Mouse (Mus musculus) kidney, adult 11 months (tissue): ENCODE data around the gene Rhobtb3.
"Not testable (repeated sequence)": the region's sequence is repeated elsewhere in the genome, so short reads cannot be mapped to it uniquely, and the experiment has no call there.

Experiments
- DNase-seq: peaks from one replicate; pipeline ENCODE4 v3.0.0; 2022

The Rhobtb3 gene

DNA sequence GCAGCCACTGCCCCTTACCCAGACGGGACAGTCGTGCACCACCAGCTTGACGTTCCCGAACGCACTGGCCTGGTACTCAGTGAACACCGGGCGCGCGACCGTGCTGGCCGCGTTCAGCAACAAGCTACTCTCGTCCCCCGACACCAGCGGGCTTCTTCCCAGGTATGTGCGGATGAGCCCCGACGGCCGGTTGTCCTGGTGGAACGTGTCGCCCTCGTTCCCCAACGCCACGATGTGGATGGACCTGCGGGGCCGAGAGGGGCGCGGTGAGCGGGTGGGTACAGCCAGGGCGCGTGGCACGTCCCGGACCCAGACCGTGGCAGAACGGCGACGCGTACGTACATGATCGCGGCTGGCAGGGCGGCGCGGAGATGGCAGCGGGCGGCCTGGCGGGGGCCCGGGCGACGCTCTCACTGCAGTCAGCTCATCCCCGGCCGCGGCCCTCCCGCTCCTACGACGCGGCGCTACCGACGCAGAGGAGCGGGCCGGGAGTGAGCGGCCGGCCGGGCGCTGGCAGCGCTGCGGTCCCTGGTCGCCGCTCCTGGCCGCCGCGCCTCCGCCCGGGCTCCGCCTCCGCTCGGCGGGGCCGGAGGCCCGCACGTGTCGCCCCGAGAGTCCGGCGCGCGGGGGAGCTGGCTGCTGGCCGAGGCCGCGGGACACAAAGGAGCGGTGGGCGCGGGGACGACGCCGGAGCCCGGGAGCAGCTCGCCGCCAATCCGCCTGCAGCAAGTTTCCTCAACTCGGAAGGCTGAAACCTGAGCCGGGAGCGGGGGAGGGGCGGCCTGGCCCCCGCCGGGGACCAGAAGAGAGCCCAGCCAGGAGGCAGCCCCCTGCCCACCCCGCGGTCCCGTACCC is at the start of gene Rhobtb3:
Gene Rhobtb3 (minus strand): TSS at position 737 of the 855 bp plus-strand sequence.
- DNase-seq = peak; percentile 53

DNA sequence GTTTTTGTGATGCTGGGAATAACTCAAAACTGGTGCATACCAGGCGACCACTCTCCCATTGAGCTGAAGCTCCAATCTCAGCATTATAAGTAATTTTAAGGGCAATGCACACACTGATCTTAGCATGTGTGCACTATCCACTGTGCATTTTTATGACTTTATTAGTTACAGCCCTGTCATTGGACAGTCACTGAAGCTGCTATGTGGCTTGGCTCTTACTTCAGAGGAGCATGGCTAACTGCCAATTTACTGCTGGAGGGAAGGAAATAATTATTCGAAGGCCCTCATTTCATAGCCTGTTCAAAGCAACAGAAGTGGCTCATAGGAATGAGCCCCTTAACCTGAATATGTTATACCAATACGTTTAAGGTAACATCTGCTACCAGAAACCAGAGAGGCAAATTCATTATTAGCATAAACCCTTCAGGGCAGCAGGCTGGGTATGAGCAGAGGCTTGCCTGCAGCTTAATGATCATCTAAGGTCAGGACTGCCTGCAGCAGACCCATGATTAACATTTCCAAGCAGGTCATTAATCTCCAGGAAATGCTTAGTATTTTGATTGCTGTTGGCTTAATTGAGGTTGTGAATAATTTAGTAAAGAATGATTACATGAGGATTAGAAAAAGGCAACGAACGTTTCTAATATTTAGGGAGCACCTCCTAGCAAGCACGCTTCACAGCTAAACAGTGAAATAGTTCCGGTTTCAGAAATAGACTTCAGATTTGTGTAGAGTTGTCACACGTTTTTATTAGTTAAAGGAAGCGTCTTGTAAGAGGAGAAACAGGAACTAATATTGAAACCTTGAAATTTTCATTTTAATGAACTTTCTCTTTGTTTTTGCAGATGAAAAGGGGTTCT is 48.7 kb upstream of the Rhobtb3 start:
- peak; percentile 52 for DNase-seq

DNA sequence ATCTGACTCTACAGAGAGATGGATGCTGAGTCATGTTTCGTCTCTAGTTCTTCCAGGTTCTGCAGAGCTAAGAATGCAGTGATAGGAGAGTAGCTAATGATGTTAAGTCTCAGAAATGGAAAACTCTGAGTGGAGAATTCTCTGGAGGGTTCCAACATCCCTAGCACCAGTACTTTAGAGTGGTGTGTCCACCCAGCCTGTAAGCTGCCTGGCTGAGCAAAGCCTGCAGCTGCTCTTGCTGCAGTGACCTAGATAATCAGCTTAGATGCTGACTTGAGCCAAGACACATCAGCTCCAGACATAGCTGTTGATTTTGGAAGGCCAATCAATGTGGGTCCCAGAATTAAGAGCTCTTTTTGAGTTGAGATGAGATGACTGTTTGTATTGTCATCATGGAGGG is 44.4 kb upstream of the Rhobtb3 start:
- no peak for DNase-seq

- no peak for DNase-seq
Measured at GRCm38 (mm10) chr13:75981901-75982300, 38.2 kb upstream of the Rhobtb3 start.

DNA sequence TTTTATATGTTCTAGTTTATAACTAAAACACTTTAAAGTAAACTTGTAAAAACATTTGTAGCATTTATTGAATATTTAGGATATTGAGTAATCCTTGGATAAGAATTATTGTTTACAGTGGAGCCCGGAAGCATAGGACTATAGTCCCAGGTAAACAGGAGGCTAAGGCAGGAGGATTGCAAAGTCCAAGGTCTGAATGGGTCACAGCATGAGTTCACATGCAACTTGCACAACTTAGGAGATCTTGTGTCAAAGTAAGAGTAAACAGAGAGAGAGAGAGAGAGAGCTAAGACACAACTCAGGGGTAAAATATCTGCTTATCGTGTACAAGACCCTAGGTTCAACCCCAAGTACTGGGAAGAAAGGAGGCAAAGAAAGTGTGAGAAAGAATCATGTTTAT is 32.9 kb upstream of the Rhobtb3 start:
- no peak for DNase-seq

DNA sequence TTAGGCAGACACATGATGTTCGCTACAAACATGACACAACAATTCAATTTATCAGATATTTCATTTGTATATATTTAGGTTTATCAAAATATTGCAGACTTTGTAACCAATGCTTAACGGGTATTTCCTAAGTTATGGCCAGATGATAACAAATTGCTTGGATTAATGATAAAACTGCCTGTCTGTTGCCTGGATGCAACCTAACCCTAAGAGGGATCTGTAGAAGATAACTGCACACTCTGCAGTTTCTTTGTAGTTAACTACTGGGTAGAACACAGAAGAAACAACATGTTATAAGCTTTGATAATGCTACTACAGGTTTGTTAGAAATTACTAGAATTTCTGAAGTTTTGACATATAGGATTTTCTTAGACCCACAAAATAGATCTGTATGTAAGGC is 32.5 kb upstream of the Rhobtb3 start:
- DNase-seq = no peak

- DNase-seq = no peak
Measured at GRCm38 (mm10) chr13:75975629-75976028, 31.9 kb upstream of the Rhobtb3 start.

DNA sequence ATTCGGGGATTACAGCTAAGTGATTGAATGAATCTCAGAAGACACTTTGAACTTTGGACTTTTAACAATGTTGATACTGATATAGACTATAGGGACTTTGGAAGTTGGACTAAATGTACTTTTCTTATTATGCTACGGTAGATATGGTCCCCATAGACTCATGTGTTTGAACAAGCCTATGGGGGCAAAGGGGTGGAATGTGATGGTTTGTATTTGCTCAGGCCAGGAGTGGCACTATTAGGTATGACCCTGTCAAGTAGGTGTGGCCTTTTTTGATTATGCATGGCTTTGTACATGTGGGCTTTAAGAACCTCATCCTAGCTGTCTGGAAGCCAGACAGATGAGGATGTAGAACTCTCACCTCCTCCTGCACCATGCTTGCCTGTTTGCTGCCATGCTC is 30.8 kb upstream of the Rhobtb3 start:
- DNase-seq = no peak

DNA sequence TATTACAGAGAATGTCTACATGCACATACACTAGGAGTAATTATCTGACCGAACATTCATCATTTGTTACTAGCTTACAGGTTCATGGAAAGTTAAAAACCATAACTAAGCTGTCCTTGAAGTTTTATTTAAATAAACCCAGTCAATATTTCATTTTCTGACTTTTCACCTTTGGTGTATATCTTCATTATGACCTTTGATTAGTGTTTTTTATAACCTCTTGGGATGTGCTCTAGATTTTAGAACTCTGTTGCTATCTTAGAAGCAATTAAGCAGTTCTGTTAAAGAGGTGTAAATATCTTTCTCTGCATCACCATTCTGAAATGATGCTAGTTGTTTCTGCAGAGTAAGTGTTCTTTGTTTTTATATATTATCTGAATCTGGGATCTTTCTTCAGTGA is 23.1 kb upstream of the Rhobtb3 start, which contains the start of gene Spata9:
Gene Spata9 (plus strand): TSS at position 301 of the 400 bp plus-strand sequence.
- DNase-seq = no peak

- no peak for DNase-seq
Measured at GRCm38 (mm10) chr13:75955357-75955992, 11.8 kb upstream of the Rhobtb3 start.

- DNase-seq = no peak
Measured at GRCm38 (mm10) chr13:75950295-75950694, 6.6 kb upstream of the Rhobtb3 start.

DNA sequence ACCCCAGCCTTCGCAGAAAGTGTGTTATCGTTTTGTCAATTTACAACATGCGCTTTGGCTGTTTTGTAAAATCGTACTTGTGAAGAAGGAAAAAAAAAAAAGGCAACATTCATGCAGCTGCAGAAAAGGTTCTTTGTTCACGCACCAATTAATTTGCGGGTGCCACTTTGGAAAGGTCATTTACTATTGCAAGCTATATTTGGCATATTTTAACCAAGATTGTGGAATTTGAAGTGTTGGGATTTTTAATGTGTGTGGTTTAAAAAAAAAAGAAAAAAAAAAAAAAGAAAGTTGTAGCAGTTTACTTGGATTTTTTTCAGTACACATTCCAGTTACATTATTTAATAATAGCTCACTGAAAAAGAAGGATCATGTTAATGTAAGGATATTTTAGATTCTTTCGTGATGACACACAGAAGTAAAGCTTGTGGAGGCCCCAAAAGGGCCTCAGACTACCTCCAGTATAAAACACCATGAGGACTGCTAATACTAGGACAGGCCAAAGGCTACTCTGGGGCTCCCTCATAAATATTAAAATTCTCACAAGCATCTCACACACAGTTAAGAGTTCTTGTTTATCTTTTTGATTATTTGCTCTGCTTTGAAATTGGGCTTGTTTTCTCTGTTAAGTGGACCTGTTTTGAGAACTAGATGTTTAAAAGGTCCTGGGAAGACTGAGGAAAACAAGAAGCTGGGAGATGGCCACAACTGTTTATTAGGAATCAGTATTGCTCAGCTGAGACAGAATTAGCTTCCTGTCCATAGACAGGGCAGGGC is 507 bp upstream of the Rhobtb3 start:
- DNase-seq = no peak

- DNase-seq = no peak
Measured at GRCm38 (mm10) chr13:75942731-75943130, 994 bp downstream of the Rhobtb3 start.

DNA sequence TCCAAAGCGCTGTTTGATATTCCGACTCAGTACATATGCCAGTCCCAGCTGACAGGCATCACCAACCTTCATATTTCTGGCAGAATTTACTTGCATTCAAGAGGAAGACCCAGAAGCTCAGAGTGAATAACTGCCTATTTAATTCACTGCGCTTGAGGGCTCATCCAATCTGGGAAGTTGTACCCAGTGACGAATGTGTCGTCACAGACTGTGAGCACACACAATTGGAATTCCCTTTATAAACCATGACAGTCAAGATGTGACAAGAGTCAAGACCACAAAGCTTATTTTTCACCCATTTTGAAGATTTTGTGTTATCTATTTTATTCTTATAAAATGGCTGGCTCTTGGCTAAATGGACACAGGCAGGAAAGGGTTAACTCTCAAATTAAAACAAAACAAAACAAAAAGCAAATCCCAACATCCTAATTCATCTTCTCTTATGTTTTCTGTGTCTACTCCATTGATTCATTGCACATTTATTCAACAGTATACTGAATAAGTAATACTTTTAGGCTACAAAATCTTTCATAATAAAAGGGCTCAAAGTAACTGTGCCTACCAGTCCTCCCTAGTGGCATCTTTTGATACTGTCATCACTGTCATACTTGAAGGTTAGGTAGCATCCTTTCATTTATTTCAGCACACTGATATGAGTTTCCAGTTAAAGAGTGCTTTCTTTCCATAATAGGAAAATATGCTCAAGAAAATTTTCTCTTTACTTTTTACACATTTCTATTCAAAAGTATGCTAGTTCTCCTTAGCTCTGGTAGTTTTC is 2.0 kb downstream of the Rhobtb3 start:
- no peak for DNase-seq

DNA sequence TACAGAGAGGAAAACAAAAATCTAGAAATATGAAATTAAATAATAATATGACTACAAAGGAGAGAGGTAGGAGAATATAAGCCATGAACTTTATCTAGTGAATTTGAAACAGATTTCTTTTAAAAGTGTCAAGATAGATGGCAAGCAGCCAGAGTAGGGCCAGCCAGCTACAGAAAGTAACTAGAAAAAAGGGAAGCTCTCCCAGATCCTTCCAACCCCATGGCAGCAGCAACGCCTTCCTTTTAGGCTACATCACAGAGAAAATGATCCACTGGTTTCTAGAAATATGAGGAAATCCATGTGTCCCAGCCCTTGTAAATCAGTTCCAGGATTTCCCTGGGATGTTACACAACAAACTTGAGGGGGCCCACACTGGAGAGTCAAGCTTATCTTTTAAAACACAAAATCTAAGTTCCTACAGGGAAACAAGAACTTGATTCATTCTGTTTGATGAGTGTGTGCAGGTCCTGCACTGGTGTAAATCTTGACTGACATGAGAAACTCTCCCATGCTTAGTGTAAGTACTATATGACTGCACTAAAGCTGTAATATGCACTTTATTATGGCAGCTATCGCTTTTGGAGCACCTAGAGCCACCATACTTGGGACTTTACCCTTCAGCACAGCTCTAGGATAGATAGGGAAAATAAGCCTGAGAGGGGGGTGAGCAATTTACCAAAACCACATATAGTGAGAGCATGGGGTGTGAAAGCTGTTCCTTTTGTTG is 2.8 kb downstream of the Rhobtb3 start:
- DNase-seq = no peak

- DNase-seq = no peak
Measured at GRCm38 (mm10) chr13:75938866-75939265, 4.9 kb downstream of the Rhobtb3 start.

DNA sequence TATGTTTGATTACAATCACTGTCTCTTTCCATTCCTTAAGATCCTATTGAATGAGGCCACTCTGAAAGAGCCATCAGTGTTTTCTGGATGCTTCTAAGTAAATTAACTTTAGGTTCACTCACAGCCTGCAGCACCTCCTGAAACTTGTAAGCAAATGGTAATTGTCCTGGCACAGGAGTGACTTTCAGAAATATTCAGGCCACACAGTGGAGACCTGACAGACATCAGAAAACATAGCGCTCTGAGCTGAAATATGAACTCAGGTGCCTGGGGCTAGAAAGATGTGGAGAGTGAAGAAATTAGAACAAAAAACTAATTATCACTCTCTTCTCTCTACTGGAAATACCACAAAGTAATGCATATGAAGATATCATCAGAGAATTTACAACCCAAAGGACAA is 10.4 kb downstream of the Rhobtb3 start:
- no peak for DNase-seq

- DNase-seq = no peak
Measured at GRCm38 (mm10) chr13:75931073-75931472, 12.7 kb downstream of the Rhobtb3 start.

GRCm38 (mm10) chr13:75930660-75931059 is 13.1 kb downstream of the Rhobtb3 start:
- DNase-seq = no peak

DNA sequence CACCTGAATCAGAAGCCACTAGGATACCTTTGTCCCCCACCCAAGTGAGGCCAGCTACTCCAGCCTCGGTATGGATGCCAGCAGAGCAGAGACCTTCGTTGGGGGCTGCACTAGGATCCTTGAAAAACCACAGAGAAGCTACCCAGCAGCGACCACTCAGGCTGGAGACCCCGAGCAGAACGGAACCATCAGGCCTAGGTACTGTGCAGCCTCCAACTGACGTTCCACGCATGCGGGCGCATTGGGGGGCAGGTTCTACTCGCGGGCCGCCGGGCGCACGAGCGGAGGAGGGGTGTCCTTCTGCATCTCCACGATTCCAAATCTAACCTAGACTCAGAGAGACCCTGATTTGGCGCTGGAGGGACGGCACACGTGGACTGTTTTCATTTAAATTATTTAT is 13.7 kb downstream of the Rhobtb3 start:
- no peak for DNase-seq

- not testable (repeated sequence) for DNase-seq
Measured at GRCm38 (mm10) chr13:75929071-75929470, 14.7 kb downstream of the Rhobtb3 start.
